Mouse (Mus musculus): ENCODE measurements at regions not wholly inside any gene's neighbourhood (a gene's known extent, or its start where the extent isn't known, plus 50 kb on each side); places are given as distances from the start of the nearest gene placed in this dataset.

DNA sequence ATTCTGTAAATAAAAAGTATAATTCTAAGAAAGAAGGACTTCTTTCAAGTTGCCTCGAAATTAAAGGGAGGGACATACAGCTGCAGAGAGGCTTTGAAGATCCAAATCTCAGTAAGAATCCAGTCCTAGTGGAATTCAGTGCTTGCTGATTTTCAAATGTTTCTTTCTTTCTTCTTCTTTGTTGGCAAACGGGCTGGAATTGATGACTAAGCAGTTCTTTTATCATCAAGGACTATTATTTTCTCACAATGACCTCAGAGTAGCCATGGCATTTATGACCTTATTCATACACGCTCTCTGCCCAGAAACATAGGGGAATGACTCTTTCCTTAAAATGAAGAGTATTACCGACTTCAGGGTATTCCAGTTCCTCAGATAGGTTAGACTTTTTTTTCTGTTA lies 1185.9 kb downstream of the Gsdmc2 start:
- H3K9ac ChIP-seq (replicated peaks; ENCODE audit: low read length), result no peak overlapping the region
- no peak overlapping the region for H3K4me2 ChIP-seq (ENCODE audit: low read depth, low read length)
- H3K4me3 ChIP-seq (ENCODE audit: low read depth, low read length), result no peak overlapping the region
- no peak for ATAC-seq (replicated peaks; ENCODE audit: insufficient number of reproducible peaks, low FRiP score, low TSS enrichment, low read depth)
- H3K4me1 ChIP-seq (ENCODE audit: control insufficient read depth, insufficient read depth, low read length), result no peaks in the 10 kb centered on the region
- DNase-seq (ENCODE audit: low spot score), result no peak
- 79% methylated on average over 4 of the region's 4 CpGs for WGBS
- H3K27ac ChIP-seq (replicated peaks; ENCODE audit: low read depth, low read length), result no peak overlapping the region
- no peaks in the 10 kb centered on the region for H3K36me3 ChIP-seq (replicated peaks; ENCODE audit: control insufficient read depth, insufficient read depth, low read depth, low read length)
- H3K27me3 ChIP-seq (ENCODE audit: control insufficient read depth, insufficient read depth, low read length), result no peaks in the 10 kb centered on the region
- H3K9me3 ChIP-seq (replicated peaks; ENCODE audit: control insufficient read depth, low read length), result no peaks in the 10 kb centered on the region

DNA sequence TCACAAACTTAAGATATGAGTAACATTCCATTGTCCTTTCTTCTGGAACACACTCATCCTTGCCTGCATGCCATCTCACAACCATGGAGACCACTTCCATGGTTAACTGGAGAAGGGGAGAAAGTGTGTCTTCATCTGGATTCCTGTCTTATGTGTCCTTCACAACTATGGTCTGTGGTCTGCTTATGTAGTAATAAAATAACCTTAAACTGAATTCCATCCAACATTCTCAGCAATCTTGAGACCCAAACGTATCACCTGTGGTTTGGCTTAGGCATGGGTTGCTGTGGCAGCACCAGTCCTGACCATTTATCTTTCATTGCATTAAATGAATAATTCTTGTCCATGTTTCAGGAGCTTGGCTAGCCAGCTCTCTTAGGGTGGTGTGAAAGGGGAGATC lies 1186.3 kb downstream of the Gsdmc2 start:
- H3K27ac ChIP-seq (replicated peaks; ENCODE audit: low read depth, low read length), result no peak overlapping the region
- 81% methylated on average over 1 of the region's 1 CpGs for WGBS
- no peaks in the 10 kb centered on the region for H3K4me1 ChIP-seq (ENCODE audit: control insufficient read depth, insufficient read depth, low read length)
- no peak for ATAC-seq (replicated peaks; ENCODE audit: insufficient number of reproducible peaks, low FRiP score, low TSS enrichment, low read depth)
- H3K36me3 ChIP-seq (replicated peaks; ENCODE audit: control insufficient read depth, insufficient read depth, low read depth, low read length), result no peaks in the 10 kb centered on the region
- H3K4me2 ChIP-seq (ENCODE audit: low read depth, low read length), result no peak overlapping the region
- H3K4me3 ChIP-seq (ENCODE audit: low read depth, low read length), result no peak overlapping the region
- no peak overlapping the region for H3K9ac ChIP-seq (replicated peaks; ENCODE audit: low read length)
- no peaks in the 10 kb centered on the region for H3K27me3 ChIP-seq (ENCODE audit: control insufficient read depth, insufficient read depth, low read length)
- DNase-seq (ENCODE audit: low spot score), result no peak
- H3K9me3 ChIP-seq (replicated peaks; ENCODE audit: control insufficient read depth, low read length), result no peaks in the 10 kb centered on the region

DNA sequence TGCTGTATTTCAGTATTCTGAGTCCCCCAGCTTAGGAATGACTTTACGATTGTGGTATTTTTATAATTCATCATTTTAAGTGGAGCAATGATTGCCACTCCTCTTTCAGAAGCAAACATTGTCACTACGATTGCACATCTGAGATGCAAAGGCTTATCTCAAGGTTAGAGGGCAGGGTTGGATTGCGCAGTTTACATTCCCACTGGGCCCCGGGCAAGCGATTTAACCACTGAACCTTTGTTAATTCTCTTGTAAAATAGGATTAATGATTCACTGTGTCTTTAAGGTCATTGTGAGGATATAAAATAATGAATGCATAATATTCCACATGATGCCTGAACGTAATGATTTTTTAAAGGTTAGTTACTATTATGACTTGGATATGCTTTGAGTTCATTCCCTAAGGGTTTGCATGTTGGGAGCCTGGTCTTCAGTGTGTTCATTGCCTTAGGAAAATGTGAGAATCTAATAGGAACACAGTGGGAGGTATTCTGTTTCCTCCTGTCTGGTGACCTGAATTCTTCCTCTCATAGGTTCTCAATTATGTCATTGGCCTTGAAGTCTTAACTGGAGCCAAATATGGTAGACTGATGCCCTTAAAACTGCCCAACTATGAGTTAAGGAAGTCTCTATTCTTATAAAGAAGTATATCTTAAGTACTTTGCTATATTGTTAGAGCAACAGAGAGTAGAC lies 1198.4 kb downstream of the Gsdmc2 start:
- WGBS, result 80% methylated on average over 6 of the region's 6 CpGs
- H3K27me3 ChIP-seq (ENCODE audit: control insufficient read depth, insufficient read depth, low read length), result no peaks in the 10 kb centered on the region
- H3K9me3 ChIP-seq (replicated peaks; ENCODE audit: control insufficient read depth, low read length), result no peaks in the 10 kb centered on the region
- no peaks in the 10 kb centered on the region for H3K36me3 ChIP-seq (replicated peaks; ENCODE audit: control insufficient read depth, insufficient read depth, low read depth, low read length)
- no peak for DNase-seq (ENCODE audit: low spot score)
- H3K9ac ChIP-seq (replicated peaks; ENCODE audit: low read length), result no peak overlapping the region
- H3K4me2 ChIP-seq (ENCODE audit: low read depth, low read length), result no peak overlapping the region
- no peak overlapping the region for H3K4me3 ChIP-seq (ENCODE audit: low read depth, low read length)
- no peak for ATAC-seq (replicated peaks; ENCODE audit: insufficient number of reproducible peaks, low FRiP score, low TSS enrichment, low read depth)
- H3K27ac ChIP-seq (replicated peaks; ENCODE audit: low read depth, low read length), result no peak overlapping the region
- H3K4me1 ChIP-seq (ENCODE audit: control insufficient read depth, insufficient read depth, low read length), result no peaks in the 10 kb centered on the region

DNA sequence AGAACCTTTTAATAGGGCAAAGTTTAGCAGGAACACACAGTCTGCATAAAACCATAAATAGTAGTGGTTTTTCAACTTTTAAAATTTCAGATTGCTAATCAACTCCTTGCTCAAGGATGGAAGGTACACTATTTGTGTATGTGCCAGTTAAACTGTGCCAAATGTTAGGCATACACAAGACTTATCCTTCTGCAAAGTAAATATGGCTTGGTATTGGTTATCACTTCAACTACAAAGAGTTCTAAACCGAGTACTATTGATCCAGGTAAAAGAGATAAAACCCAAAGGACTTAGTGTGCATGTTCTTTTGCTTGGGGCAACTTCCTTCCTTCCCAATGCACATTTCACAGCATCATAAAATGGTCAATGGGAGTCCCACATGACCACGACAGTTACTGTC lies 1200.2 kb downstream of the Gsdmc2 start:
- 74% methylated on average over 2 of the region's 2 CpGs for WGBS
- Histone ChIP-seq H3K4me1 (ENCODE audit: control insufficient read depth, insufficient read depth, low read length) (no peaks in the 10 kb centered on the region), H3K9me3 (replicated peaks; ENCODE audit: control insufficient read depth, low read length) (no peaks in the 10 kb centered on the region), H3K27ac (replicated peaks; ENCODE audit: low read depth, low read length) (no peak overlapping the region), H3K36me3 (replicated peaks; ENCODE audit: control insufficient read depth, insufficient read depth, low read depth, low read length) (no peaks in the 10 kb centered on the region), H3K27me3 (ENCODE audit: control insufficient read depth, insufficient read depth, low read length) (no peaks in the 10 kb centered on the region), H3K9ac (replicated peaks; ENCODE audit: low read length) (no peak overlapping the region), H3K4me3 (ENCODE audit: low read depth, low read length) (no peak overlapping the region), H3K4me2 (ENCODE audit: low read depth, low read length) (no peak overlapping the region)
- DNase-seq (ENCODE audit: low spot score) (no peak), ATAC-seq (replicated peaks; ENCODE audit: insufficient number of reproducible peaks, low FRiP score, low TSS enrichment, low read depth) (no peak)

DNA sequence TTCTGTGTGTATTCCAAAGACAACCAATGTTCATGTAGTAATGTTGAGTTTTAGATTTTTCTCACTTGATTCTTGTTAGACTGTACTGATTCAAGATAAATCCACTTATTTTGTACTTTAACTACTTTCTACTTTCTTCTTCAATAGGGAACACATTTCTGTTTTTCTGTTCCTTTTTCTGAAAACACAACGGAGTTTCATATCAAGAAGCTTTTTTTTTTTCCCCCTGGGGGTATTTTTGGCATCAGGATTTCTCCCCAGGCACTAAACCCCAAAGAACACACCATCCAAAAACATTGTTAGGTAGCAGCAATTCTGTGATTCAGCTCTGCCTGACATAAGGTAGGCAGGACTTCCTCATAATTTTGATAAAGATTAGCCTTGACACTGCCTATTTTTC lies 1200.7 kb downstream of the Gsdmc2 start:
- H3K4me2 ChIP-seq (ENCODE audit: low read depth, low read length), result no peak overlapping the region
- no peak overlapping the region for H3K27ac ChIP-seq (replicated peaks; ENCODE audit: low read depth, low read length)
- H3K4me1 ChIP-seq (ENCODE audit: control insufficient read depth, insufficient read depth, low read length), result no peaks in the 10 kb centered on the region
- no peaks in the 10 kb centered on the region for H3K36me3 ChIP-seq (replicated peaks; ENCODE audit: control insufficient read depth, insufficient read depth, low read depth, low read length)
- no peak overlapping the region for H3K4me3 ChIP-seq (ENCODE audit: low read depth, low read length)
- H3K9me3 ChIP-seq (replicated peaks; ENCODE audit: control insufficient read depth, low read length), result no peaks in the 10 kb centered on the region
- no peaks in the 10 kb centered on the region for H3K27me3 ChIP-seq (ENCODE audit: control insufficient read depth, insufficient read depth, low read length)
- H3K9ac ChIP-seq (replicated peaks; ENCODE audit: low read length), result no peak overlapping the region
- ATAC-seq (replicated peaks; ENCODE audit: insufficient number of reproducible peaks, low FRiP score, low TSS enrichment, low read depth) (no peak), DNase-seq (ENCODE audit: low spot score) (no peak)
- WGBS, result 83% methylated on average over 1 of the region's 1 CpGs

DNA sequence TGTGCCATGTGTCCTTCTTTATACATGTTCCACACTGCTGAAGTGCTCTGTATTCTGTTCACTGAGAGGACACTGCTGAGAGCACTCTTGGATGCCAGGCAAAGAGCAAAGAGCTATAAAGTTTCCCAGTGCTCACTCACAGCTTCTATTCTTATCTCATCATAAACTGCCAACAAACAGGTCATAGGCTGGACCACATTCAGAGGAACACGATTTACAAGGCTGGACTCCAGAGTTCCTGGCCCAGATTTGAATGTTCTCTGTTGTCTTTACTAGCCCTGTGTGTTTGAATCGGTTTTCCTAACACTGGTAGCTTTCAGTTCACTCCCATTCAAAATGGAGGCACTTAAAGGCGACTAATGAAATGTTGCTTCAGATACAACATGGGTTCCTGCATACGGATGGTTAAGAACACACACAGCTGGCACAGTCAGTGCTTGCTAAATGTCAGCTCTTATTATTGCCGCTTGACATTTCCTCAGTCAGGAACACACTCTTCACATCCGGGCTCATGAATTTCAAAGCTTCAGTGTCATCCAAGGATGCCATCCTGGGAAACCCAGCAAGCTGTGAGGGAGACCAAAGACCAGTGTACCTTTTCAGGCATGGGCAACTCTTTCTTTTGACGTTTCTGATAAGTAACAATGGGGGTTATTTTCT lies 1203.8 kb downstream of the Gsdmc2 start:
- DNase-seq (ENCODE audit: low spot score) (no peak), ATAC-seq (replicated peaks; ENCODE audit: insufficient number of reproducible peaks, low FRiP score, low TSS enrichment, low read depth) (no peak)
- Histone ChIP-seq H3K4me1 (ENCODE audit: control insufficient read depth, insufficient read depth, low read length) (no peaks in the 10 kb centered on the region), H3K4me2 (ENCODE audit: low read depth, low read length) (no peak overlapping the region), H3K27me3 (ENCODE audit: control insufficient read depth, insufficient read depth, low read length) (no peaks in the 10 kb centered on the region), H3K9me3 (replicated peaks; ENCODE audit: control insufficient read depth, low read length) (no peaks in the 10 kb centered on the region), H3K36me3 (replicated peaks; ENCODE audit: control insufficient read depth, insufficient read depth, low read depth, low read length) (no peaks in the 10 kb centered on the region), H3K9ac (replicated peaks; ENCODE audit: low read length) (no peak overlapping the region), H3K27ac (replicated peaks; ENCODE audit: low read depth, low read length) (no peak overlapping the region), H3K4me3 (ENCODE audit: low read depth, low read length) (no peak overlapping the region)
- WGBS, result 66% methylated on average over 7 of the region's 7 CpGs

DNA sequence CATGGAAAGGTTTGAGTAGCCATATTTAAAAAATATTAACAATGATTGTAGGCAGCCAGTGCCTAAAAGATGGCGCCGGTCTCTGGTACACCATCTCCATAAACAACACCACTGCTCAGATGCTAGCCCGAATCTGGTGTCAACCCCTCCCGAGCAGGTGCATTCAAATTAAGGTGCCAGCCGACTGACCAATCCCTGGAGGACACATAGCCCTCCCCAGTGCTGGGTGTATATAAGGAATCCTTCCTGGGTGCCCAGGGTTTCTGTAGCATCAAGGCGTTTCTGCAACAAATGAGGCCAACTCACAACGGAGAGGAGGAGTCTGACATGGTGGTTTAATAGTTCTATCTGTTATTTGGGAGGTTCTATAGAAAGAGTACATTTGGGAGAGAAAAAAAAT lies 1219.6 kb downstream of the Gsdmc2 start:
- H3K4me1 ChIP-seq (ENCODE audit: control insufficient read depth, insufficient read depth, low read length), result no peaks in the 10 kb centered on the region
- H3K4me3 ChIP-seq (ENCODE audit: low read depth, low read length), result no peak overlapping the region
- ATAC-seq (replicated peaks; ENCODE audit: insufficient number of reproducible peaks, low FRiP score, low TSS enrichment, low read depth) (no peak), DNase-seq (ENCODE audit: low spot score) (no peak)
- H3K9ac ChIP-seq (replicated peaks; ENCODE audit: low read length), result no peak overlapping the region
- no peak overlapping the region for H3K27ac ChIP-seq (replicated peaks; ENCODE audit: low read depth, low read length)
- no peaks in the 10 kb centered on the region for H3K27me3 ChIP-seq (ENCODE audit: control insufficient read depth, insufficient read depth, low read length)
- no peaks in the 10 kb centered on the region for H3K36me3 ChIP-seq (replicated peaks; ENCODE audit: control insufficient read depth, insufficient read depth, low read depth, low read length)
- 88% methylated on average over 7 of the region's 7 CpGs for WGBS
- no peak overlapping the region for H3K4me2 ChIP-seq (ENCODE audit: low read depth, low read length)
- no peaks in the 10 kb centered on the region for H3K9me3 ChIP-seq (replicated peaks; ENCODE audit: control insufficient read depth, low read length)

DNA sequence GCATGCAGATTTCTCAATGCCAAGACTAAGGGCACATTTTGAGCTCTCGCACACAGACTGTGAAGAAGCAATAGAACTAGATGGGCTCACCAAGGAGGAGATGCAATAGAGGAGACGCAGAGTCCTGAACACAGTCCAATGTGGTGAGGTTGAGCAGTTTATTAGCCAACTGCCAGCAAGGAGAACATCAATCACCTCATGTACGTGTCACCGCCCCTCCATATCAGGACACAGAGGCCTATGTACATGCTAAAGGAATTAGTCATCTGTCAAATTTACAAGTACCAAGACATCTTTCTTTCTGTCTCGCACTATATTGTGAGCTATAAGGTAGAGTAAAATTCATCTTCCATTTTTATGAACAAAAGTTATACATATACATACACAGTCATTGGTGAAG lies 1228.9 kb downstream of the Gsdmc2 start:
- H3K9ac ChIP-seq (replicated peaks; ENCODE audit: low read length), result no peak overlapping the region
- H3K4me2 ChIP-seq (ENCODE audit: low read depth, low read length), result no peak overlapping the region
- H3K36me3 ChIP-seq (replicated peaks; ENCODE audit: control insufficient read depth, insufficient read depth, low read depth, low read length), result no peaks in the 10 kb centered on the region
- ATAC-seq (replicated peaks; ENCODE audit: insufficient number of reproducible peaks, low FRiP score, low TSS enrichment, low read depth) (no peak), DNase-seq (ENCODE audit: low spot score) (no peak)
- H3K27me3 ChIP-seq (ENCODE audit: control insufficient read depth, insufficient read depth, low read length), result no peaks in the 10 kb centered on the region
- H3K9me3 ChIP-seq (replicated peaks; ENCODE audit: control insufficient read depth, low read length), result no peaks in the 10 kb centered on the region
- H3K4me1 ChIP-seq (ENCODE audit: control insufficient read depth, insufficient read depth, low read length), result no peaks in the 10 kb centered on the region
- WGBS, result 89% methylated on average over 5 of the region's 5 CpGs
- H3K4me3 ChIP-seq (ENCODE audit: low read depth, low read length), result no peak overlapping the region
- H3K27ac ChIP-seq (replicated peaks; ENCODE audit: low read depth, low read length), result no peak overlapping the region

Measured in embryonic facial prominence, embryonic 11.5 days (tissue).